Mouse (Mus musculus): ENCODE results near the gene Ick. TPM values are rescaled to one million over a fixed set of nuclear protein-coding genes. Genes with fewer than 3 reads are reported as not detected.

Ick gene
- polyA plus RNA-seq, 1 experiment = 7.1 TPM

DNA sequence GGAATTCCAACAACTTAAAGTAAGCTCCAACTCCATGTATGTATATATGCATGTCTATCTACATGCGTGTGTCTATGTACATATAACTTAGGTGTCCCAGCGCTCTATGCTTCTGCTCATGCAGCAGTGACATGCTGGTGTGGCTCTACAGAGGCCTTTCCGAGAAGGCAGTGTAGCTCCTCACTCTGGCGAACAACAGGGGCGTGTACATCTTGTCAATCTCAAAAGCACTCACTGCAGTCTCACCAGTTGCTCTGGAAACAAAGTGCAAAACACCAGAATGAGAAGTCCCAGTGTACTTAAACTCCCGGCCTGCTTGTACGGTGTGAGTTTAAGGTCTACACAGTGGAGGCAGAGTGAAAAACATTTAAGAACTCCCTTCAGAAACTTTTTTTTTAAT, 27.2 kb upstream of the Ick start:
- H3K4me3 ChIP-seq (ENCODE audit: insufficient read depth, low read length) = no peak overlapping the region
- TF ChIP-seq POLR2A (IDR thresholded peaks at IDR 0.05; ENCODE audit: borderline replicate concordance, low read depth, low read length) (no peak), CTCF (IDR thresholded peaks at IDR 0.05; ENCODE audit: low read depth, low read length) (no peak)
- no peak overlapping the region for H3K27ac ChIP-seq (ENCODE audit: insufficient read depth, low read depth, low read length)
- peaks cover 15% of the 10 kb centered on the region for H3K4me1 ChIP-seq (ENCODE audit: control insufficient read depth, insufficient read depth, low read length)

- Histone ChIP-seq H3K27ac (ENCODE audit: insufficient read depth, low read depth, low read length) (no peak overlapping the region), H3K4me3 (ENCODE audit: insufficient read depth, low read length) (no peak overlapping the region), H3K4me1 (ENCODE audit: control insufficient read depth, insufficient read depth, low read length) (peaks cover 21% of the 10 kb centered on the region)
- TF ChIP-seq POLR2A (IDR thresholded peaks at IDR 0.05; ENCODE audit: borderline replicate concordance, low read depth, low read length) (no peak), CTCF (IDR thresholded peaks at IDR 0.05; ENCODE audit: low read depth, low read length) (no peak)
Observed at GRCm38 (mm10) chr9:78084341-78084740, 24.7 kb upstream of the Ick start.

- TF ChIP-seq CTCF (IDR thresholded peaks at IDR 0.05; ENCODE audit: low read depth, low read length) = no peak
- no peak for TF ChIP-seq POLR2A (IDR thresholded peaks at IDR 0.05; ENCODE audit: borderline replicate concordance, low read depth, low read length)
- Histone ChIP-seq H3K27ac (ENCODE audit: insufficient read depth, low read depth, low read length) (peak overlapping the region; percentile 18), H3K4me1 (ENCODE audit: control insufficient read depth, insufficient read depth, low read length) (peaks cover 24% of the 10 kb centered on the region), H3K4me3 (ENCODE audit: insufficient read depth, low read length) (no peak overlapping the region)
Observed at GRCm38 (mm10) chr9:78085722-78086287, 23.2 kb upstream of the Ick start.

DNA sequence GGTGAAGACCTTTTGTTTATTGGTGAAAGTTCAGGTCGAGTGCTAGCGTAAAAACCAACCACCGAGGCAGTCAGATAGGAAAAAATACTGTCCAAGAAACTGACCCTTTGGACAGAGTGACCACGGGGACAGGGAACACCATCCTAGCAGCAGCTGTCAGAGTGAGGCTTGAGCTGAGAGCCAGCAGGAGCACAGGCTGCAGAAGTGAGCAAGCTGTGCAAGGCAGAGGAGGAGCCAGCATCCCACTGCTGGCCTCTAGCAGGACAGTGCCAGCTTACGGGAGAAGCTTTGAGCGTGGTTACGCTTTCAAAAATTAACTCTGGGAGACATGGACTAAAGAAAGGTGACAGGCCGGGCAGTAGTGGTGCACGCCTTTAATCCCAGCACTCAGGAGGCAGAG, 21.2 kb upstream of the Ick start:
- H3K27ac ChIP-seq (ENCODE audit: insufficient read depth, low read depth, low read length) = no peak overlapping the region
- peaks cover 24% of the 10 kb centered on the region for H3K4me1 ChIP-seq (ENCODE audit: control insufficient read depth, insufficient read depth, low read length)
- H3K4me3 ChIP-seq (ENCODE audit: insufficient read depth, low read length) = no peak overlapping the region
- TF ChIP-seq CTCF (IDR thresholded peaks at IDR 0.05; ENCODE audit: low read depth, low read length) (no peak), POLR2A (IDR thresholded peaks at IDR 0.05; ENCODE audit: borderline replicate concordance, low read depth, low read length) (no peak)

GRCm38 (mm10) chr9:78088521-78088920, 20.5 kb upstream of the Ick start:
- H3K27ac ChIP-seq (ENCODE audit: insufficient read depth, low read depth, low read length) = no peak overlapping the region
- H3K4me3 ChIP-seq (ENCODE audit: insufficient read depth, low read length) = no peak overlapping the region
- peaks cover 24% of the 10 kb centered on the region for H3K4me1 ChIP-seq (ENCODE audit: control insufficient read depth, insufficient read depth, low read length)
- TF ChIP-seq POLR2A (IDR thresholded peaks at IDR 0.05; ENCODE audit: borderline replicate concordance, low read depth, low read length) (no peak), CTCF (IDR thresholded peaks at IDR 0.05; ENCODE audit: low read depth, low read length) (no peak)

DNA sequence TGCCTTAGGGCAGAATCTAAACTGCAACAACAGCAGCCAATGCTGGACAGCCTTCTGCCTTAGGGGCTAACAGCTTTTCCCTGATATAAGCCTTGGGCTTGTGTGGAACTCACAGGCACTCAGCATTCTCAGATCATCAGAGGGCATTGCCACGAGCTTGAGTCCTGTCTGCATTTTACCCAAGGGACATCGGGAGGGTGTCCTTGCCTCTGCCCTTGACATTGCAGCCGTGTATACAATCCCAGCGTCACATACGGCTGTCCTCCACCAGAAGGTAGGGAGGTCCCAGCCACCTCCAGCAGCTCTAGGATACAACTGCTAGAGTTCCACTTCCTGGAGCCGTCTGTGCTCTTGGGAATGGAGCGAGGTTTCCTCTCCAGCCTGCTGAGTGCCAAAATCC, 20.0 kb upstream of the Ick start:
- Histone ChIP-seq H3K4me1 (ENCODE audit: control insufficient read depth, insufficient read depth, low read length) (peaks cover 24% of the 10 kb centered on the region), H3K4me3 (ENCODE audit: insufficient read depth, low read length) (no peak overlapping the region), H3K27ac (ENCODE audit: insufficient read depth, low read depth, low read length) (no peak overlapping the region)
- TF ChIP-seq CTCF (IDR thresholded peaks at IDR 0.05; ENCODE audit: low read depth, low read length) (no peak), POLR2A (IDR thresholded peaks at IDR 0.05; ENCODE audit: borderline replicate concordance, low read depth, low read length) (no peak)

- Histone ChIP-seq H3K4me3 (ENCODE audit: insufficient read depth, low read length) (no peak overlapping the region), H3K27ac (ENCODE audit: insufficient read depth, low read depth, low read length) (no peak overlapping the region), H3K4me1 (ENCODE audit: control insufficient read depth, insufficient read depth, low read length) (peaks cover 24% of the 10 kb centered on the region)
- TF ChIP-seq POLR2A (IDR thresholded peaks at IDR 0.05; ENCODE audit: borderline replicate concordance, low read depth, low read length) = no peak
- TF ChIP-seq CTCF (IDR thresholded peaks at IDR 0.05; ENCODE audit: low read depth, low read length) = no peak
Observed at GRCm38 (mm10) chr9:78089906-78090305, 19.1 kb upstream of the Ick start.

DNA sequence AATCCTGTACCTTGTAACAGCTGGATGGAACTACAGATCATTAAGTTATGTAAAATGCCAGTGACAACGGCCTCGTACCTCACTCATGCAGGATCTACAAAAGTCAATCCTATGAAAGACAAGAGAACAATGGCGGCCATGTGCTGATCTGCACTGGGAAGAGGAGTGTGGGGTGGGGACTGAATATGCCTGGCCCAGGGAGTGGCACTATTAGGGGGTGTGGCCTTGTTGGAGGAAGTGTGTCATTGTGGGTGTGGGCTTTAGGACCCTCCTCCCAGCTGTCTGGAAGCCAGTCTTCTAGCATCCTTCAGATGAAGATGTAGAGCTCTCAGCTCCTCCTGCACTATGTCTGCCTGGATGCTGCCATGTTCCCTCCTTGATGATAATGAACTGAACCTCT, 18.4 kb upstream of the Ick start:
- Histone ChIP-seq H3K4me3 (ENCODE audit: insufficient read depth, low read length) (no peak overlapping the region), H3K27ac (ENCODE audit: insufficient read depth, low read depth, low read length) (no peak overlapping the region), H3K4me1 (ENCODE audit: control insufficient read depth, insufficient read depth, low read length) (peaks cover 18% of the 10 kb centered on the region)
- TF ChIP-seq CTCF (IDR thresholded peaks at IDR 0.05; ENCODE audit: low read depth, low read length) (no peak), POLR2A (IDR thresholded peaks at IDR 0.05; ENCODE audit: borderline replicate concordance, low read depth, low read length) (no peak)

GRCm38 (mm10) chr9:78095686-78096085, 13.3 kb upstream of the Ick start:
- Histone ChIP-seq H3K4me3 (ENCODE audit: insufficient read depth, low read length) (no peak overlapping the region), H3K27ac (ENCODE audit: insufficient read depth, low read depth, low read length) (no peak overlapping the region), H3K4me1 (ENCODE audit: control insufficient read depth, insufficient read depth, low read length) (0 out of 2 replicates have a peak, but pooled peaks cover under 1% of the 10 kb centered on the region)
- TF ChIP-seq CTCF (IDR thresholded peaks at IDR 0.05; ENCODE audit: low read depth, low read length) (no peak), POLR2A (IDR thresholded peaks at IDR 0.05; ENCODE audit: borderline replicate concordance, low read depth, low read length) (no peak)

GRCm38 (mm10) chr9:78096376-78096775, 12.6 kb upstream of the Ick start:
- Histone ChIP-seq H3K27ac (ENCODE audit: insufficient read depth, low read depth, low read length) (no peak overlapping the region), H3K4me1 (ENCODE audit: control insufficient read depth, insufficient read depth, low read length) (peaks cover 6% of the 10 kb centered on the region), H3K4me3 (ENCODE audit: insufficient read depth, low read length) (no peak overlapping the region)
- TF ChIP-seq CTCF (IDR thresholded peaks at IDR 0.05; ENCODE audit: low read depth, low read length) (no peak; the same call in 1 of the 2 replicates), POLR2A (IDR thresholded peaks at IDR 0.05; ENCODE audit: borderline replicate concordance, low read depth, low read length) (no peak)

GRCm38 (mm10) chr9:78100956-78101355, 8.0 kb upstream of the Ick start:
- no peak overlapping the region for H3K4me3 ChIP-seq (ENCODE audit: insufficient read depth, low read length)
- TF ChIP-seq POLR2A (IDR thresholded peaks at IDR 0.05; ENCODE audit: borderline replicate concordance, low read depth, low read length) (no peak), CTCF (IDR thresholded peaks at IDR 0.05; ENCODE audit: low read depth, low read length) (no peak)
- H3K27ac ChIP-seq (ENCODE audit: insufficient read depth, low read depth, low read length) = no peak overlapping the region
- H3K4me1 ChIP-seq (ENCODE audit: control insufficient read depth, insufficient read depth, low read length) = peaks cover 29% of the 10 kb centered on the region
